In the genomic region with DNA sequence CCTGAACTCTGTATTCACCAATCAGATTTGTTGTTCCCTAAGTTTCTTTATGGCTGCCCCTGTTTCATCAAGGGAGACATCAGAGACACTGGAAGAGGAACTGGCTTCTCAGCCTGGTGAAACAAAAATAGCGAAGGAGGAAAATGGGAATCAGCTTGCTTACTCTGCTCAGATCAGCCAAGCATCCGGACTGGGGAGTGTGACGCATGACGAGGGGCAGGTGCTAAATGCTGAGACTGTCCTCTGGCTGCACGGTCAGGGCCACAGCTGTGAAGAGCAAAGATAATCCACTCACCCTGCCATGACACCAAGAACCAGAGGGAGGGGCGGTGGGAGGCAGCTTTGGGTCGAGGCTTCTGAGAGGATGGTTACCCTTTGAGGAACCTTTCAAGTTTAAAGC, we compare ENCODE assay signal across 10 mouse cellular contexts.
DNase-seq lines count a peak whose midpoint lies in the region; ATAC-seq and TF ChIP-seq lines count a peak whose summit lies in the region.
"Had no signal": no experiment of that assay in that cellular context is flagged by ENCODE, and none has a peak within 500 bp of the region (broad histone marks: within the 10 kb centered on the region; RNA-seq: fewer than 3 reads in every experiment).

No protein-coding gene starts in this region.

- H3K36me3 ChIP-seq in heart, adult 2 months (ENCODE audit: control insufficient read depth, insufficient read depth, low read length) = no peaks in the 10 kb centered on the region
- H3K36me3 ChIP-seq in lung, postnatal 0 days (ENCODE audit: insufficient read depth, low read length) = no peaks in the 10 kb centered on the region
- H3K36me3 ChIP-seq in forebrain, postnatal 0 days (ENCODE audit: insufficient read depth) = no peaks in the 10 kb centered on the region
- H3K36me3 ChIP-seq: liver, embryonic 15.5 days had no signal

- H3K4me3 ChIP-seq in brown adipose tissue, adult 24 weeks (ENCODE audit: insufficient read depth, low read depth, low read length) = no peak overlapping the region
- H3K4me3 ChIP-seq in heart, adult 2 months = no peak overlapping the region
- no peak overlapping the region for H3K4me3 ChIP-seq in lung, postnatal 0 days (ENCODE audit: low read depth, low read length)
- no peak overlapping the region for H3K4me3 ChIP-seq in forebrain, postnatal 0 days (ENCODE audit: low read depth, low read length)
- H3K4me3 ChIP-seq: layer of hippocampus, adult 2 months; liver, embryonic 15.5 days had no signal

- peak; percentile 19 to 60 for DNase-seq in left cerebral cortex, postnatal 10 days (ENCODE audit: extremely low spot score in 1 of 2, low spot score in 2 of 2)
- no peak for DNase-seq in left cerebral cortex, postnatal 14 days (ENCODE audit: low spot score in 2 of 2)
- DNase-seq in heart, adult 2 months = peak; percentile 38 to 60
- DNase-seq in lung, postnatal 0 days (ENCODE audit: low spot score) = peak; percentile 45
- no peak for DNase-seq in embryo, embryonic 10 days (ENCODE audit: low spot score)
- no peak for DNase-seq in forebrain, postnatal 0 days
- DNase-seq: embryo, embryonic 11 days had no signal

- peak; percentile 62 for ATAC-seq in lung, postnatal 0 days
- ATAC-seq in forebrain, postnatal 0 days = no peak

- H3K79me2 ChIP-seq in heart, adult 2 months (replicated peaks; ENCODE audit: control insufficient read depth, insufficient read depth, low read length) = no peaks in the 10 kb centered on the region

- intact Hi-C loops in left cerebral cortex, postnatal 10 days (cut with DNase I) = no loop called here
- intact Hi-C loops in left cerebral cortex, postnatal 14 days (cut with DNase I) = no loop called here
- intact Hi-C loops in heart, adult 2 months (cut with DNase I) = no loop called here

- H3K27me3 ChIP-seq in heart, adult 2 months (ENCODE audit: control insufficient read depth, insufficient read depth, low read length) = no peaks in the 10 kb centered on the region
- H3K27me3 ChIP-seq in lung, postnatal 0 days (replicated peaks; ENCODE audit: insufficient read depth, low read length) = no peaks in the 10 kb centered on the region
- H3K27me3 ChIP-seq in forebrain, postnatal 0 days (ENCODE audit: insufficient read depth, low read length) = no peaks in the 10 kb centered on the region
- H3K27me3 ChIP-seq: liver, embryonic 15.5 days had no signal

- H3K9ac ChIP-seq in heart, adult 2 months (ENCODE audit: low read depth, low read length) = no peak overlapping the region
- no peak overlapping the region for H3K9ac ChIP-seq in lung, postnatal 0 days (replicated peaks; ENCODE audit: low read depth)
- no peak overlapping the region for H3K9ac ChIP-seq in forebrain, postnatal 0 days
- H3K9ac ChIP-seq: liver, embryonic 15.5 days had no signal

- H3K4me1 ChIP-seq in brown adipose tissue, adult 24 weeks (ENCODE audit: control insufficient read depth, insufficient read depth, insufficient read length, low read length) = peaks cover 7% of the 10 kb centered on the region
- H3K4me1 ChIP-seq in heart, adult 2 months (ENCODE audit: control insufficient read depth, insufficient read depth, low read length) = peaks cover 18% of the 10 kb centered on the region
- no peaks in the 10 kb centered on the region for H3K4me1 ChIP-seq in lung, postnatal 0 days (ENCODE audit: insufficient read depth, low read depth, low read length)
- no peaks in the 10 kb centered on the region; the same call in 1 of the 2 replicates for H3K4me1 ChIP-seq in forebrain, postnatal 0 days (ENCODE audit: insufficient read depth)
- H3K4me1 ChIP-seq: liver, embryonic 15.5 days had no signal

- no peak for TF ChIP-seq CTCF in heart, adult 2 months (IDR thresholded peaks at IDR 0.05)
- TF ChIP-seq CTCF in lung, postnatal 0 days (IDR thresholded peaks at IDR 0.05) = no peak
- TF ChIP-seq CTCF in forebrain, postnatal 0 days (IDR thresholded peaks at IDR 0.05; ENCODE audit: low read depth) = no peak

- H3K4me2 ChIP-seq in lung, postnatal 0 days (replicated peaks; ENCODE audit: low read depth, low read length) = no peak overlapping the region
- no peak overlapping the region for H3K4me2 ChIP-seq in forebrain, postnatal 0 days (ENCODE audit: low read depth)
- H3K4me2 ChIP-seq: liver, embryonic 15.5 days had no signal

- no peak for TF ChIP-seq EP300 in heart, adult 2 months (IDR thresholded peaks at IDR 0.05; ENCODE audit: insufficient read depth, low read depth, low read length)
- no peak for TF ChIP-seq EP300 in lung, postnatal 0 days (IDR thresholded peaks at IDR 0.05)

- 17% methylated on average over 7 of the region's 7 CpGs for WGBS in heart, adult 2 months
- WGBS in lung, postnatal 0 days = 22% methylated on average over 7 of the region's 7 CpGs
- WGBS in forebrain, postnatal 0 days = 75% methylated on average over 7 of the region's 7 CpGs

- peak overlapping the region; percentile 25; the same call in 1 of the 2 replicates for H3K27ac ChIP-seq in brown adipose tissue, adult 24 weeks (replicated peaks; ENCODE audit: low read depth, low read length)
- no peak overlapping the region; the same call in 1 of the 2 replicates for H3K27ac ChIP-seq in heart, adult 2 months
- H3K27ac ChIP-seq in lung, postnatal 0 days (ENCODE audit: low read length) = no peak overlapping the region
- H3K27ac ChIP-seq in forebrain, postnatal 0 days (ENCODE audit: low read depth, low read length) = no peak overlapping the region
- H3K27ac ChIP-seq: layer of hippocampus, adult 2 months; liver, embryonic 15.5 days had no signal

- no peaks in the 10 kb centered on the region for H3K9me3 ChIP-seq in lung, postnatal 0 days (ENCODE audit: low read length)
- no peaks in the 10 kb centered on the region for H3K9me3 ChIP-seq in forebrain, postnatal 0 days (ENCODE audit: low read length)
- H3K9me3 ChIP-seq: liver, embryonic 15.5 days had no signal

- TF ChIP-seq POLR2A in heart, adult 2 months (IDR thresholded peaks at IDR 0.05; ENCODE audit: insufficient read depth, low read depth, low read length) = no peak

Comparison
In these comparisons a context has a peak if more than half of its experiments do, and no peak if none do; other contexts are left out.
1. DNase-seq: peak in left cerebral cortex, postnatal 10 days (2 of 2), heart, adult 2 months (2 of 2) and lung, postnatal 0 days (single experiment); none in left cerebral cortex, postnatal 14 days (0 of 2), embryo, embryonic 10 days (single experiment) and forebrain, postnatal 0 days (single experiment).